Mouse (Mus musculus) brain, embryonic 14.5 days (tissue): ENCODE results near the gene Prkca.

Source experiments
- CTCF ChIP-seq: fragments of 200-500 bp; IDR thresholded peaks from 2 replicates; pipeline ENCODE4 v1.5.1; 2012; ENCODE audit warnings: inconsistent platforms, mild to moderate bottlenecking, moderate library complexity, borderline replicate concordance; ENCODE audit not compliant: insufficient read depth, insufficient read length; ENCODE audit errors: extremely low read depth
- POLR2A ChIP-seq: fragments of 200-500 bp; IDR thresholded peaks from 2 replicates; pipeline ENCODE4 v1.6.1; 2012; ENCODE audit warnings: mild to moderate bottlenecking, inconsistent platforms, borderline replicate concordance; ENCODE audit not compliant: poor library complexity, insufficient read depth, insufficient read length, severe bottlenecking; ENCODE audit errors: extremely low read depth

DNA sequence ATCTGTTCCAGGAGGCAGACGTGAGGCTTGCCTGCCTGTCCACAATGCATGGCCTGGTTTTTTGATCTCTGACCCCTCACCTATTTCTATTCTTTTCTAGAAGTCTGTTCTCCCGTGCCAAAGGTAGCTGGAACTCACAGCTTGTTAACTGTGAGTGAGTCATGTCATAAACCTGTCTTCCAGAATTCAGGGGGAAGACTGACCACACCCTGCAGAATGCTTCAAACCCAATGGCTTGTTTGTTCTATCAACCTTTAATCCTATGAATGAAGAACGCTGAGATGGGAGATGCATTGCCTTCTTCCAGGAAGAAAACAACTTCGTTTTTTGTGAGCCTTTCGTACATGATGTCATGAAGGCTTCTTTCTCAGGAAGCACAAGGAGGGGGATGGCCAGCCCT, 223.0 kb downstream of the Prkca start:
- TF ChIP-seq CTCF (no peak), POLR2A (no peak)
